8 mouse cellular contexts compared by ENCODE assay signal in the genomic region with DNA sequence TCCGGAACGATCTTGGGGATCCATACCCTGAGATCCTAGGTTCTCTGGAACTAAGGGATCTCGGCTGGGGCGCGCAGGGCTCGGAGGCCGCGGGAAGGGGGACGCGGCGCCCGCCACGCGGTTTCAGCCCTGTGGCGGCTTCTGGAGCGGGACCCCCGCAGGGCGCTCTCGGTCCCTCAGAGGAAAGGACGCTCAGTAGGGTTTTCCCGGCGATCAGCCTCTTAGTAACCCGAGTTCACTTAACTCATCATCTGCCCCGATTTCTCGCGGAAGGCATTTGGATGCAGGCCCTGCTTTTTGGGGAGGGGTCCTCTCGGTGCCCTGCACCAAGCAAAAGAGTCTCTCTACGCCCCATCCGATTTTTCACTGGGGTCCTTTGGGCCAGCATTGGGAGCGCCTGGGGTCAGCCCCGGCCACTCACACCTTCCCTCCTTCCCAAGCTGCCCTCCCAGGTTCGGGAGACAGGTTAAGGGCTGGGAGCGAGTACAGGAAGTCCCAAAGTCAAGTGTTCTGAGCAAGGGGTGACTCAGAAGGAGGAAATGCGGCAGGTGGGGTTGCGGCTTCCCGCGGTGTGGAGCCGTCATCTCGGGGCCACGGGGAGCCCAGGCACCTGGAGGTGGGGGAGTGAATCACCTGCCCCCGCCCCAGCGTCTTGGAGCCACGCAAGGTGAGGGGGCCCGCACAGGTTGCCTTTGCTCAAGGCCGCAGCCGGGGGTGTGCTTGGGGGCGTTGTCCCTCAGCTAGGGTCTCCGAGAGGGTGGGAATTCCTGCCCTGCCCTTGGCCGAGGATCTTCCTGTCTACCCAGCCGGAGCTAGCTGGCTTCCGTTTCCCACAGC. TPM values are rescaled to one million over a fixed set of nuclear protein-coding genes. Genes with fewer than 3 reads are reported as not detected.
DNase-seq lines count a peak whose midpoint lies in the region; ATAC-seq lines count a peak whose summit lies in the region.

No protein-coding gene starts in this region.

- H3K27me3 ChIP-seq in liver, embryonic 11.5 days (replicated peaks; ENCODE audit: control insufficient read depth, insufficient read depth, low read length) = peaks cover 58% of the 10 kb centered on the region

- no peaks in the 10 kb centered on the region for H3K9me3 ChIP-seq in liver, embryonic 11.5 days (ENCODE audit: control insufficient read depth, low read length)

- peaks cover 19% of the 10 kb centered on the region for H3K4me1 ChIP-seq in liver, embryonic 11.5 days (replicated peaks; ENCODE audit: control insufficient read depth, insufficient read depth, low read length)

- peak overlapping the region; percentile 63 for H3K4me3 ChIP-seq in liver, embryonic 11.5 days (ENCODE audit: low read depth, low read length)

- H3K4me2 ChIP-seq in liver, embryonic 11.5 days = peak overlapping the region; percentile 69

- H3K9ac ChIP-seq in liver, embryonic 11.5 days (ENCODE audit: low read depth, low read length) = peak overlapping the region; percentile 47

- DNase-seq in CD4-positive, CD25-positive, alpha-beta regulatory T cell, adult 2 months (ENCODE audit: low read depth, low spot score) = peak; percentile 18
- DNase-seq in urinary bladder, postnatal 14 days (ENCODE audit: low spot score) = peak; percentile 77
- no peak for DNase-seq in urinary bladder, postnatal 10 days (ENCODE audit: low spot score)
- no peak for DNase-seq in liver, embryonic 11.5 days (ENCODE audit: low spot score)
- peak; percentile 35 for DNase-seq in neural tube, embryonic 10.5 days (ENCODE audit: extremely low spot score, low spot score)
- no peak for DNase-seq in cerebellum, adult 8-10 months
- no peak for DNase-seq in right cerebral cortex, adult 18-20 months

- H3K27ac ChIP-seq in liver, embryonic 11.5 days (ENCODE audit: low read depth, low read length) = no peak overlapping the region

- WGBS in liver, embryonic 11.5 days = 1% methylated on average over 50 of the region's 51 CpGs

- ATAC-seq in CD4-positive, CD25-positive, alpha-beta regulatory T cell, adult 4 months = no peak
- no peak for ATAC-seq in liver, embryonic 11.5 days (replicated peaks; ENCODE audit: low FRiP score)

- no peaks in the 10 kb centered on the region for H3K36me3 ChIP-seq in liver, embryonic 11.5 days (ENCODE audit: control insufficient read depth, insufficient read depth, low read length)

RNA-seq across cellular contexts. Expression of gene Epha2, which starts 0.8 kb away (rescaled TPM):
- polyA plus RNA-seq in CD4-positive, CD25-positive, alpha-beta regulatory T cell, adult 4 months (2017; shearing (Covaris generic)) = under 1 TPM in 1 of 2 experiments, not detected in 1; 0.34 TPM
- 2.5 and 2.9 TPM in 2 replicates for polyA plus RNA-seq in liver, embryonic 11.5 days (2014; fragmentation: Nextera tagmentation; extraction: Ambion mirVana)

Comparison
In these comparisons a context has a peak if more than half of its experiments do, and no peak if none do; other contexts are left out.
1. DNase-seq: peak in CD4-positive, CD25-positive, alpha-beta regulatory T cell, adult 2 months (single experiment), urinary bladder, postnatal 14 days (single experiment) and neural tube, embryonic 10.5 days (single experiment); none in urinary bladder, postnatal 10 days (single experiment), liver, embryonic 11.5 days (single experiment), cerebellum, adult 8-10 months (single experiment) and right cerebral cortex, adult 18-20 months (single experiment).